Mouse (Mus musculus): ENCODE results near the gene Atf2.
"Not testable (repeated sequence)": the region's sequence is repeated elsewhere in the genome, so short reads cannot be mapped to it uniquely, and the experiment has no call there.

Atf2 gene

DNA sequence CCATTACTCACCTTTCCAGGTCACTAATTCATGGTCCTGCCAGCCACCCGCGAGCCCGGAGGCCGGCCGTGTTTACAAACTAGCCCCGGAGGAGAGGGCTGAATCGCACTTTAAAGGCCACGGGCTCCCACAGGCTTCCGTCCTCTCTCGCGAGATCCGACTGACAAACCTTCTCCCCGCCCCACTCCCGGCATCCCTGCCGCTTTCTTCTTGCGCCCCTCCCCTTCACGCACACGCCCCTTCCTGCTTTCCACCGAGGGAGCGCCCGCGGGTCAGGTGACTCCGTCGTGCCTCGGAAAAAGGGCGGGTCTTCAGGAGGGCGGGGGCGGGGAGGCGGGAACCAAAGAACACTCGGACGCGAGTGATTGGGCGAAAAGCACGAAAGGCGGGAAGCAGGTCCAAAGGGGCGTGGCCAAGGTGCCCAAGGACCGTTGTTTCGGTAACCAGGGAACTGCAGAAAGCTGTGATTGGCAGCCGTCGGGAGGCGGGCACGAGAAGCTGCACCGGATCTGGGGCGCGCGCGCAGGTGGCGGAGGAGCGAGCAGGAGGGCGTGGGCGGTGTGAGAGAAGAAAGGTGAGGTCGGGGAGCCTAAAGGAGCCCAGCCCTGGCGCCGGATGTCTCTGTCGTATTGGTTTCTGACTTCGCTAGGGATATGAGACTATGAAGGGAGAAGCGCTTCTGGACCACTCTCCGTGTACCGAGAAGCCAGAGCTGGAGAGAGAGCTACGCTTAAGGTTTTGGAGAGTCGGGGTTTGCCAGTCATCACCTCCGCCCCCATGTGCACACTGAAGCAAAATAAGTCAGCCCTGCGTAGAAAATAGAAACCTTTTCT is at the start of gene Atf2:
Atf2 (minus strand) TSS at position 176 of the 833 bp plus-strand sequence.
- peak; percentile 100 for DNase-seq (ENCODE audit: low read depth, low spot score)

DNA sequence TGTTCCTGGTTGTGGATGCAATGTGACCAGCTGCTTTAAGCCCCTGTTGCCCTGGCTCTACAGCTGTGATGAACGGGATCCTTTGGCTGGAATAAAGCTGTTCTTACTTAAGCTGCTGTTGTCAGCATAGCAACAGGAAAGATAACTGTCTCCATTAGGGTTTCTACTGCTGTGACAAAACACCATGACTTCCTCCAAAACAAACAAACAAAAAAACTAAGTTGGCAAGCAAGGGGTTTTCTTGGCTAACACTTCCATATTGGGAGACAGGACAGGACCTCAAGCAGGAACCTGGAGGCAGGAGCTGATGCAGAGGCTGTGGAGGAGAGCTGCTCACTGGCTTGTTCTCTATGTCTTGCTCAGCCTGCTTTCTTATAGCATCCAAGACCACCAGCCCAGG is 48.8 kb upstream of the Atf2 start:
- DNase-seq (ENCODE audit: low read depth, low spot score), result no peak

DNA sequence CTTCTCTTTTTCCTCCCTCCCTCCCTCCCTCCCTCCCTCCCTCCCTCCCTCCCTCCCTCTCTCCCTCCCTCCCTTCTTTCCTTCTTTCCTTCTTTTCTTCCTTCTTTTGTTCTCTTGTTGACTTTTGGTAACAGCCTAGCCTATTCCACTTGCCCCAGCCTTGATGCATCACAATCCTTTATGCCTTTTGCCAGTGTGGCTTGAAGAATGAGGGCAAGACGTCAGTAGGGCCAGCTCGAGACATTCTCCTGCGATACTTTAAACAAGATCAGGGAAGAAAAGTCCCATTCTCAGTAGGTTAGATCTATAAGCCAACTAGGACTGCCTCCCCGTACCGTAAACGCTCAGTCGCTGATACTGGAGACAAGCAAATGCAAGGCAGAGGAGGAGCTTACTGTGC is 48.0 kb upstream of the Atf2 start:
- DNase-seq (ENCODE audit: low read depth, low spot score), result no peak

DNA sequence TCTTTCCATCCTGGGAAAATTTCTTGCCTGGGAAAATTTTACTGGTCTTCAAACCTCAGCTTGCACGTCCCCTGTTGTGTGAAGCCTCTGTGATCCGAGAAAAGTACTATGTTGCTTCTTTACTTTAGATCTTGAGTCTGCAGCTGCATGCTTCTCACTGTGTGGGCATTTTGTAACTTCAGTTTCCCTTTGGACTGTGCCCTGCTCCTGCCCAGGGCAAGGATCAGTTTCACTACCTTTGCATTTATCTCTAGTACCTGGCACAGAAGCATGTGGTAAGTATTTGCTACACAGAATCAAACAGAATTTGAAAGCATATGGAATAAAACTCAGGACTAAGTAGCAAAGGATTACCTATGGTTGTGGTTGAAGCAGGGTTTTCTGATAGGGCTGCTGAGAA is 46.5 kb upstream of the Atf2 start:
- no peak for DNase-seq (ENCODE audit: low read depth, low spot score)

GRCm38 (mm10) chr2:73932676-73933313 is 40.4 kb upstream of the Atf2 start:
- DNase-seq (ENCODE audit: low read depth, low spot score), result no peak

GRCm38 (mm10) chr2:73927711-73928110 is 35.3 kb upstream of the Atf2 start:
- no peak for DNase-seq (ENCODE audit: low read depth, low spot score)

DNA sequence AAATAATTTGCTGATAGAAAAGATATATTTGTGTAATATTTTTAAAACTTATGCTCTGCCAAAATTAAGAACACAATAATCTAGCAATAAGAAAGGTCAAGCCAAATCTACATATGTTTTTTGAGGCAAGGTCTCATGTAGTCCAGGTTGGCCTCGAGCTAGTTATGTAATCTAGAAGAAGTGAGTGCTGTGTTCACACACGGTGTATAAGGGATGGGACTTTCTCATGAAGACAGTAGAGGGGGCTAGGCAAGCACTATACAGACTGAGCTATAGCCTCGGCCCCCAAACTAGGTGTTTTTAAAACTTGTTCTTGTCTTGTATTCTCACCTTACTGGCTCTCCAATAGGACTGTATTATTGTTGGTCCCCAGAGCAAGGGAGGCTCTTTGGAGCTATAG is 33.1 kb upstream of the Atf2 start:
- no peak for DNase-seq (ENCODE audit: low read depth, low spot score)

GRCm38 (mm10) chr2:73925089-73925488 is 32.6 kb upstream of the Atf2 start:
- DNase-seq (ENCODE audit: low read depth, low spot score), result peak; percentile 65

DNA sequence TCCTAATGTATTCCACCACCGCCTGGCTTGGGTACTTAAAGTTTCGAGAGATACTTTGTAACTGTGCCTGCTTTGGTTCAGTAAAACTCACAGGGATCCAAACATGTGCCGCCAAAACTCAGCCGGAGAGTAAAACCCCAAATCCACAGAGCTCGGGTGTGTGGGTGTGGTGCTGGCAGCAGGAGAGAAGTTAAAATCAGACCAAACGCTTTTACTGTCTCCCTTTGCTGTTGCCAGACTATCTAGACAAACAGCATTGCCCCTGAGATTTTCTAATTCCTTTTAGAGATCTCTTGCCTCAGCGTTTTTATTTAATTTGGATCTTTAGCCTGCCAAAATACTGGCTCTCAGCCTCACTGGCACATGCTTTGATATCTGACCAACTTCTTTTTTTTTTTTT is 27.2 kb upstream of the Atf2 start:
- no peak for DNase-seq (ENCODE audit: low read depth, low spot score)

DNA sequence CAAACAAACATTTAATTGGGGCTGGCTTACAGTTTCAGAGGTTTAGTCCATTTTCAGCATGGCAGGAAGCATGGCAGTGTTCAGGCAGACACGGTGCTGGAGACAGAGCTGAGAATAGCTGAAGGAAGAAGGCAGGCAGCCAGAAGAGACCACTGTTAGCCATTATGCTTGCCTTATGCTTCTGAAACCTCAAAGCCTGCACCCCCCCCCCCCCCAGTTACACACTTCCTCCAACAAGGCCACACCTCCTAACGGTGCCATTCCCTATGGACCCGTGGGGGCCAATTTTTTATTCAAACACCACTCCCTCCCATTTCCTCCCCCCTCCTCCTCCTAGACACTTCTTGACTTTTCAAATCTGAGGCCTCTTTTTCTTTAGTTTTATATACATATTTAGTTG is 19.8 kb upstream of the Atf2 start:
- no peak for DNase-seq (ENCODE audit: low read depth, low spot score)

- peak; percentile 94 for DNase-seq (ENCODE audit: low read depth, low spot score)
Measured at GRCm38 (mm10) chr2:73911175-73911700, 18.8 kb upstream of the Atf2 start, which contains the start of gene Atp5g3. Gene Atp5g3 (minus strand): TSS chr2:73911326.

DNA sequence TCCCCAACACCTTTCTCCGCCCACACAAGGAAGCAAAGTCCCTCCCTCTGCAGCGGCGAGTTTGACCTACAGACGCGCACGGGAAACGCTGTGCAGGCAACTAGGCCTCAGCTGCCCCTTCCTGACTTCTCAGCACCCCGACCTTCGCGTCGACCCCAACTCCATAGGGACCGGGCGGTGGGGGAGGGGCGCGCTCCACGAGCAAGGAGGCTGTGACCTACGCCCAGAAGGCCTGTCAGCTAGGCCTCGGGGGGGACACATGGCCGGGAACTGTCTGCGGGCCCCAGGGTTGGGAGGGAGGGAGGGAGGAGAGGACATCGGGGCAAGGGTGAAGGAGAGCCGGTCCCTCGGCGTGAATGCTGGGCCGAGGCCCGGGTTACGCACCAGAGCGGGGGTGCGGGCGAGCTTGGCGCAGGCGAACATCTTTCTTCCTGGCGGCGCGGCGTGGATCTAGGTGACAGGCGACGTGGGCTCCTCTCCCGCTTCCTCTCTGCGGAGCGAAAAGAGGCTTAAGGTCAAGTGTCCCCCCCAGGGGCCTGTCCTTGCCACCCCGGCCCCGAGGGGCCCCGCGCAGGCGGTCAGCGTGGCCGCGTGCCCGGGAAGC is 18.2 kb upstream of the Atf2 start:
- peak; percentile 55 for DNase-seq (ENCODE audit: low read depth, low spot score)

DNA sequence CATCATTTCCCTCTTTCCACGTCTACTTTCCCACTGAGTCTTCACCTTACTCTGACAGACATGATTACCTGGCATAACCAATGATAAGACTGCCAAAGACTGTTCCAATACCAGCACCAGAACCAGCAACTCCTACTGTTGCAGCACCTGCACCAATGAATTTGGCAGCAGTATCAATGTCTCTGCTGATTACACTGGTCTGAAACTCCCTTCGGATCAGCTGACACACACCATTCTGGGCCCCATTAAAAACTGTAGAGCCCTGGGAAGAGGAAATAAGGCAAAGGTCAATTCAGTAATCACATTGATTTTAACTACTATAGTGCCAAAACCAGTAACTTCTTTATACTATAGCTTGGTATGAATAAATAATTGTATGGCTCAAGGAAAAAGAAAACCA is 16.7 kb upstream of the Atf2 start:
- DNase-seq (ENCODE audit: low read depth, low spot score), result no peak

DNA sequence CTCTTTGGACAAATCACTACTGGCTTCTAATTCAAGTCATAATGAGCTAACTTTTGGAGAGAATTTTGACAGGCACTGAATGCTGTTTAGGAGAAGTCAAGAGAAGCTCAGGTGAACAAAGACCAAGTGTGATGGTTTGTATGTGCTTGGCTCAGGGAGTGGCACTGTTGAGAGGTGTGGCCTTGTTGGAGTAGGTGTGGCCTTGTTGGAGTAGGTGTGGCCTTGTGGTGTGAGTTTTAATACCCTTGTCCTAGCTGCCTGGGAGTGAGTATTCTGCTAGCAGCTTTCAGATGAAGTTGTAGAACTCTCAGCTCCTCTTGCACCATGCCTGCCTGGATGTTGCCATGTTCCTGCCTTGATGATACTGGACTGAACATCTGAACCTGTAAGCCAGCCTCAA is 12.2 kb upstream of the Atf2 start:
- DNase-seq (ENCODE audit: low read depth, low spot score), result not testable (repeated sequence)

DNA sequence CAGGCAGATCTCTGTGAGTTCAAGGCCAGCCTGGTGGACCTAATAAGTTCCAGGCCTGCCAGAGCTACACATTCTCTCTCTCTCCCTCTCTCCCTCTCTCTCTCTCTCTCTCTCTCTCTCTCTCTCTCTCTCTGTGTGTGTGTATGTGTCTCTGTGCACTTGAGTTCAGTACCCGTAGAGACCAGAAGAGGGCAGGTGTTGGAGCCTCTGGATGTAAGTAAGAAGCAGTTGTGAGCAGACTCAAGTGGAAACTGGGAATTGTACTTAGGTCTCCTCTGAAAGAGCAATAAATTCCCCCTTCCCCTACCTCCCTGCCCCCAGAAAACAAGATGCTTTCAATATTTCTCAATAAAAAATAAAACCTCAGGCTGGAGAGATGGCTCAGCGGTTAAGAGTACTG is 11.1 kb upstream of the Atf2 start:
- DNase-seq (ENCODE audit: low read depth, low spot score), result no peak

- not testable (repeated sequence) for DNase-seq (ENCODE audit: low read depth, low spot score)
Measured at GRCm38 (mm10) chr2:73902328-73902727, 9.9 kb upstream of the Atf2 start.

GRCm38 (mm10) chr2:73901169-73901568 is 8.7 kb upstream of the Atf2 start:
- no peak for DNase-seq (ENCODE audit: low read depth, low spot score)

DNA sequence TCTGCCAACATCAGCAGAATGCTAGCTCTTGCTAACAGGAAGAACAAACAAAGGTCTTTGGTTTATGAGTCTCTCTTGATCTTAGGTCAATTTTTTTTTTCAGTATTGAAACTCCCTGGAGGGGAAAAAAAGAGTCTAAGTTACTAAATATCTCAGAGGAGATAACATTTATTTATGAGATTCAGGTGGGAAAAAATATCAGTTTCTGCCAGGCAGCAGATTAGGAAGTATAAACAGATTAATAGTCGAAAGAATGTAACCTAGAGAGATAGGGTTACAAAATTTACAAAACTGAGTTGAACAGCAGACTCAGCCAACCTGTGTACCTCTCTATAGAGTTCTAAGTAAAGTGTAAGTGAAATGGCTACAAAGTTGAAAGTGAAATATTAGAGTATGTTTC is 7.9 kb upstream of the Atf2 start:
- no peak for DNase-seq (ENCODE audit: low read depth, low spot score)

DNA sequence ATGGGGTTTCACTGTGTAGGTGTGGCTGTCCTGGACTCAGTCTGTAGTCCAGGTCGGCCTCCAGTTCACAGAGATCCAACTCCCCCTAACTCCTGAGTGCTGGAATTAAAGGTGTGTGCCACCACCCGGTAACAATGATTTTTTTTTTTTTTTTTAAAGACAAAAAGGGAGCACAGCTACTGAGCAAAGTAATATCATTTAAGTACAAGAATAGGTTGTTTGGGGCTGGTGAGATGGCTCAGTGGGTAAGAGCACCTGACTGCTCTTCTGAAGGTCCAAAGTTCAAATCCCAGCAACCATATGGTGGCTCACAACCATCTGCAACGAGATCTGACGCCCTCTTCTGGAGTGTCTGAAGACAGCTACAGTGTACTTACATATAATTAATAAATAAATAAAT is 4.5 kb upstream of the Atf2 start:
- not testable (repeated sequence) for DNase-seq (ENCODE audit: low read depth, low spot score)

- DNase-seq (ENCODE audit: low read depth, low spot score), result no peak
Measured at GRCm38 (mm10) chr2:73893473-73894270, 1.2 kb upstream of the Atf2 start.

DNA sequence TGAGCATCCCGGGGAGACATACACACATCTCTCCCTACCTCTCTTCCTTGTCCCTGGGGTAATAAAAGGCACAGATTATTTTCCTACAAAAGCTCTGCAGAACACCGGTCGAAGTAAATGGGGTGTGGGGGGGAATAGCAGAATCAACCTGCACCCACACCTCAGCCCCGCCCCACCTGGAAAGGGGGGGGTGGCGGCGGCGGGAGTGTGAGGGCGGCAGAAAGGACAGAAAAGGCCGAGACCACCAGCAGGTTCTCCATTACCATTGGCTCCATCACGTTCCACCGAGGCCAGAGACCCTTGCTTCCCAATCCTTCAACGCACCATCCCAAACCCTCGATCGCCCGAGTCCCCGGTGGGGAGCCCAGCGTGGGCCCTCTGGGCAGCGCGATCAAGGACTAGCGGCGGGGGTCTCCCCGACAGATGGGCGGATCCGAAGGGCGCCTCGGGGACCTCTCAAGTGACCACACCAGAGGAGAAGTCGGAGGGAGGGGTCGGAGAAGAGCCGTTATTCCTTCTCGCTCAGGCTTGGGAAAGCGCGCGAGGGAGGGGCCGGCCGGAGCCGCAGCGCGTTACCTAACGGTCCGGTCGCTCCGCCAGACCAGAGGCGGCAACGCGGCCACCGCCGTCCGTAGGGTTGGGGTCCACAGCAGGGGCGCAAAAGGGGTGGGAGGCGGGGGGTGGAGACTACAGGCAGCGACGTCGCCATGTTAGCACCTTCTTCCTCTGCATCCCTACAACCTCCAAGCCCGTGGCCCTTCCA is 557 bp downstream of the Atf2 start:
- no peak for DNase-seq (ENCODE audit: low read depth, low spot score)
